Mouse (Mus musculus) activated CD4-positive, CD25-positive, alpha-beta regulatory T cell, adult 4 months (primary cell): Measurements from ENCODE around the gene Poln. TPM values are rescaled to one million over a fixed set of nuclear protein-coding genes. Genes with fewer than 3 reads are reported as not detected.

Source experiments
- ATAC-seq: one replicate; pipeline ENCODE4 v1.8.0; 2017
- polyA plus RNA-seq, 2 experiments: library from polyadenylated mRNA; unstranded; fragments of 100-300 nt; shearing (Covaris generic); gene quantifications; one replicate each; pipeline ENCODE4 v1.2.1; 2017

Poln gene
- polyA plus RNA-seq, result under 1 TPM; 0.28 to 0.94 TPM

DNA sequence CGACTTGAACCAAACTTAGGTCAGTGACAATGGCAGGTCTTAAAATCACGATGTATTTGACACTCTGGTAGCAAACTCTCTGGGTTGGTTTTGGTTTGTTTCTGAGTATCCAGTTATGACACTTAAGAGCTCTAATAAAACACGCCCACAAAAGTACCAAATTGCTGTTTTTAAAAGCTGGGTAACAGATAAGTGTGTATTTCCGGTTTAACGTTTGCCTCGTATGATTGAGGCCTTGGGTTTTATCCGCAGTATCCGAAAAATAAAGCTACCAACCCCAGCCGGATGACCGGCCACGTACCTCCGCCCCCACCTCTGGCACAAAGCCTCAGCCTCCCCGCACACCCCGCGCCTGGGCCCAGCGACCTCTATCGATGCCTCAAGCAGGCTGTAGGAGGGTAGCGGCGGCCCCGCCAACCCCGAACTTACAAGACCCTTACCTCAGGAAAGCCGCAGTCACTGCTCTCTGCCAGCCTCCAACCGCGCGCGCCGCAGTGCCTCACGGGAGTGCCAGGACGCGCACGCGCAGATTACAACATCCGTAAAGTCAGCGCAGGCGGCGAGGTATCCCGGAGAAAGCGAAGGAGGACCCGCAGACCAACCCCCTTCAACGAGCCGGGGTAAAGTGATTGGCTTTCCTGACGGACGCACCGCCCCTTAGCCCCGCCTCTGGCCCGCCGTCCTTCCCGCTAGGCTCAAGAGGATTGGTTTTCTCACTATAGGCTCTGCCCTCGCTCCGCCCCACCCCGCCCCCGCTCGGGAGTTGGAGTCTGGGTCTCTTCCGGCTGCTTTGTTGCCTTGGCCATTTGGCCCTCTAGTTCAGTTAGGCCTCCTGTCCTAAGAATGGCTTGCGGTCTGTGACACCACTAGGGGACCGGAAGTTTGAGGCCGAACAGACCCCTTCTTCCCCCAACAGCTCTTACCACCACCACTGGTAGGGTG lies at the start of gene Poln, which contains the start of gene Haus3:
TSS of gene Poln (minus strand) at position 499 of the 942 bp plus-strand sequence.
TSS of gene Haus3 (minus strand) at position 578 of the 942 bp plus-strand sequence.
- ATAC-seq, result peak; percentile 90

- ATAC-seq, result no peak
These were observed 49.4 kb upstream of the Poln start for GRCm38 (mm10) chr5:34218672-34219071.

DNA sequence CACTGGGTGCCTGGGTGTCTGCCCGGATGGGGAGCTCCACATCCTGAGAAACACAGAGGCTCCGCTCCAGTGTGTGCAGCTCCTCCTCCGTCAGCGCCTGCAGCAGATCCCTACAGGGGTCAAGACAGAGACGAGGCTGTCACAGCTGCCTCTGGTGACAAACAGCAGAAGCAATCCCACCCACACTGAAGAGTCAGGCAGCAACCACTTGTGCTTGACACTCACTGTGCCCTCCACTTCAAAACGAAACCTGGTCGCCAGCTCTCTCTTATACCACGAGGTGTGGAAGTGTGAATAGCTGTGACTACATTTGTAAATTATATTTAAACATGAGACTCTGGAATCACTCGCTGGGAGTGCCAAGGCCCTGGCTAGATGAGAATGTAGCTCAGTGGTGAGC lies 48.5 kb upstream of the Poln start:
- ATAC-seq, result no peak

- no peak for ATAC-seq
These were observed 46.8 kb upstream of the Poln start for GRCm38 (mm10) chr5:34216025-34216424.

DNA sequence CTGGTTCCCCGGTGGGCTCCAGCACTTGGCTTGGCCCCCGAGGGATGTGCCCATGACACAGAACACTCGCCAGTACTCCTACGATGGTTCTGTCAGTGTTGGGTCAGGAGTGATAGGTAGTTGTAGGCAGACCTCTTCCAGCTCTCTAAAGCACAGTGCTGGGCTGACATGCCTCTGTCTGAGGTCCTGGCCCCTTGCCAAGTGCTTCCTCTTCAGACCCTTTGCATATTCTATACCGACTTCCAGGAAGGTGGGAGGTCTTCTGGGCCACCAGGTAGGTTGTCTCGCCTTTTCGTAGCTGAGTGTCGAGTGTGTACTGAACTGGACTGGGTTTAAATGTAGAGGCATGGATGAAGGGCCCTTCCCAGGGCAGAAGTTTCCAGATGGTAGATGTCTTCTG lies 44.4 kb upstream of the Poln start:
- no peak for ATAC-seq

GRCm38 (mm10) chr5:34210279-34210678 lies 41.0 kb upstream of the Poln start:
- peak; percentile 82 for ATAC-seq

GRCm38 (mm10) chr5:34207503-34207902 lies 38.3 kb upstream of the Poln start:
- peak; percentile 15 for ATAC-seq

- no peak for ATAC-seq
These were observed 36.5 kb upstream of the Poln start for GRCm38 (mm10) chr5:34205788-34206187.

DNA sequence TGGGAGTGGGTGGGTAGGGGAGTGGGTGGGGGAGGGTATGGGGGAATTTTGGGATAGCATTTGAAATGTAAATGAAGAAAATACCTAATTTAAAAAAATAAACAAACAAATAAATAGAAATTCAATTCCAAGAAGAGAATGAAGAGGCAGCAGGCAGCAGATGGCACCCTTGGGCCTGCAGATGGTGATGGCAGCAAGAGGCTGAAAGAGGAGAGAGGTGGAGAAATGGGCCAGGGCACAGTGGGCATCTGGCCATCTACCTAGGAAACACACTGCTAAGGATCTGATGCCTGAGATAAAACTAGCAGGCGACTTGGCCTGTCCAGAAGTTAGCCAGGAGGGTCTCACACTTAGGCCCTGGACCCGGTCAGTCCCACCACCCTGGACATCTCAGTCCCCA lies 35.7 kb upstream of the Poln start:
- no peak for ATAC-seq

GRCm38 (mm10) chr5:34202006-34202405 lies 32.8 kb upstream of the Poln start:
- ATAC-seq, result no peak

DNA sequence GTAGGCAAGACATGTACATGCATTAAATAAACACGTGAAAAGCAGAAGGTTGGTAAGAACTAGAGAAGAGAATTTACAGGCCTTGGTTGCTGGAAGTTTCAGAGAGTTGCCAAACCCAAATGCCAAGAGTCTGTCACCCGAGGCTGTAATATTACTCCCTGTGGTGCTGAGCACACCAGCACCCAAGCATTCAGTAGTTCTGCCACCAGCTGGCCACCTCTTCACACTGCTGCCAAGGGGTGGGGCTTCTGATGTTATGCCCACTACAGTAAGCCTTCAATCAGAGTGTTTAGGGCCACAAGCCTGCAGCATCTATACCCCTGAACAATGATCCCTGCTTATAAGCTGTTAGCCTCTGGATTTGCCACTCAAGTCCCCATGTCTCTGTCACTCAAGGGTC lies 32.1 kb upstream of the Poln start:
- ATAC-seq, result no peak

DNA sequence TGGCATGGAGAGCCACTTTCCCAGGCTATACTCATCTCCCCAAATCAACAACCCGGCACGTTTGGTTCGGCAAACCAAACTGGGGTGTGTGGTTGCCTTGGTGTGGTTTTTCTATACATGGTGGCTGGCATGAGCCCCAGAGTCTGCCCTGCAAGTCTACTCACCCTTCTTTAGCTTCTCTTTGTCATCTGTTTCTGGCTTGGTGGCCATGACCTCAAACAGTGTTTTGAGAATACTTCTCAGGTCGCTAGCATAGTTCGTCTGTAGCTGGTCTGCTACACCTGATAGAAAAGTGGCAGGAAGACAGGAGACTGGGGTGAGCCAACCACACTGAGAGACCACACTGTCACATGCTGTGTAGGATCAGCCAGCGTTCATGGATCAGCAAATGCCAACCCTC lies 29.4 kb upstream of the Poln start:
- no peak for ATAC-seq

- ATAC-seq, result no peak
These were observed 28.0 kb upstream of the Poln start for GRCm38 (mm10) chr5:34197243-34197642.

DNA sequence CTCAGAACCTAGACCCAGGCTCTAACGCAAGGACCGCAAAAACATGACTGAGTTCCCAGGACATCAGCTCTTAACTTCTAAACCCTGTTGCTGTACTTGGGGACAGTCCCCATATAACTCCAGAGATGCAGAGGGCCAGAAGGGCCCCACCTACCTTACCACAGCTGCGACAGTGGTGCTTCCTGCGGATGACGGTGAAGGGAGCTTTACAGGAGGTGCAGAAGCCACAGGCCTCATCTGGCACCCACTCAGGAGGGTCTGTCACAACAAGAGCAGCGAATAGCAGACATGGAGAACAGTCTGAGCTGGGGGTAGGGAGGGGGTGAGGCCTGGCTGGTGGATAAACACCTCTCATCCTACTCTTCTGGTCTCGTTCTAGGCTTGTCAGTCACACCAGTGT lies 27.2 kb upstream of the Poln start:
- ATAC-seq, result peak; percentile 95

DNA sequence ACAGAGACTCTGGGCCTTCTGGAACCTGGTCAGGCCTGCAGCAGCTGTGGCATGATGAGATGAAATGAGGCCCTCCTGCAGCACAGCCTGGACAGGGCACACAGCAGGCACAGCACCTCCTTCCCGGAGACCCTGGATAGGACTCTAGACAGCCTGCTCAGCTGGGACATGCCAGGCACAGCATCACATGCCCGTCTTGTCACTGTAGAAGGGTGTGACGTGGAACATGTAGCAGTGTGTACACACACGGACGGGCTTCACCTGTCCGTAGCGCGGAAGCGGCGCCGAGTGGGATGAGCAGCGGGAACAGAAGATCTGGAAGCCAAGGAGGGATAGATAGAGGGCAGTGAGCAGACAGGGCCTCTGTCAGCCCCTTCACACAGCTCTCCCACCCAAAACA lies 26.5 kb upstream of the Poln start:
- no peak for ATAC-seq

DNA sequence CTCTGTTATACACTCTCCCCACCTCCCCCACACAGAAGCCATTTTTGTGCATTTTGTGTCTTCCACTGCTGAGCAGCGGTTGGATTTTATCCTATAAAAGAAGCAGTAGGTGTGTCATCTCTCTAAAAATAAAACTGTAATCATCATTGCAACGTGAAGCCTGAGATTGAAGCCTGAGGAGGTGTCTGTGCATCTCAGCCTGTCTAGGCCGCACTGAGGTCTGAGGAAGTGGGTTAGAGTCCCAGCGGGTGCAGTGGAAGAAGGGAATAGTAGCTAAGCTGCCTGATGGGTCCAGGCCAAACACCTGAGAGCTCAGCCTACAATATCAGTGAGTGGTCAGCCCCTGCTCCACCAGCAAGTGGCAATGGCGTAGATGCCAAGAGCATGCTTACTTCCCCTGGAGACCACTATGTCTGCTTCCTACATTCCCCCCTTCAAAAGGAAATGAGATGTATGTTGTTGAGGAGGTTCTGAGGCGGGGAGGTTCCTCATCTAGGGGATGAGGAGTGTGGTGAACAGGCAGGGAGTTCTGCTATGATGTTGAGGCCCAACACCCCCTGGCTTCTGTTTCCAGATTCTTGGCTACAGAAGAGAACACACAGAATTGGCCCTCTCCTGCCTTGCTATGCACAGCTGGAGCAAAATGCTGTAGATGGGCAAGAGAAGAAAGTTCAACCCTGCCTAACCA lies 25.9 kb upstream of the Poln start:
- ATAC-seq, result no peak

- ATAC-seq, result no peak
These were observed 25.2 kb upstream of the Poln start for GRCm38 (mm10) chr5:34194426-34194825.

DNA sequence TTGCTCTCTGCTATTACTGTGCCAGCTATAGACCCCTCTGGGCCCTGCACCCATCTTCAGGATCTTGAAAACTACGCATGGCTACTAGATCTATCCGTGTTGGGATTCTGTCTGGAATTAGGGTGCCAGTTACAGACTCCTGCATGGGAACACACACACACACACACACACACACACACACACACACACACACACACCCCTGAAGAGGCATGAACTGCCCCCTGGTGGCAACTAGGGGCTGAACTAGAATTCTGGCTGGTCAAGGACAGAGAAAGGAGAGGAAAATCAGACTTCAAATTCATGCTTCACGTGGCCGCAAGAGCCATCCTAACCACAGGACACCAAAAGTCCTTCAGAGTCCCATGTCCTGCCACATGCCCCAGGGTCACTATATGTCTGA lies 22.6 kb upstream of the Poln start:
- ATAC-seq, result no peak

DNA sequence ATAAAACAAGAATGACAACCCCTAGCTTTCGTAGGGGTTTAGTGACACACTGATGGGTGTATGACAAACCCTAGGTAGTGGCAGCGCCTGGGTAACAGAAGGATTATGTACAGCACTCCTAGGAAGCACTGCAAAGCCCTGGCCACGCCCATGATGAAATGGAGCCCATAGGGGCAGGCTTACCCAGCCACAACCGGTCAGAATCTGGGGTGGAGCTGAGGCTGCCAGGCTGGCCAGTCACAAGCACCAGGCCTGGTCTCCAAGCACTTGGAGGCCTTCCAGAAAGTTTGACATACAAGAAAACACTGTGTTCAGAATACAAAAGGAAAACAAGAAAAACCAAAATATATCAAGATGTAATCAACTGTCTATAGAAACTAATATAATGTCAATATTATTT lies 21.8 kb upstream of the Poln start:
- ATAC-seq, result no peak

- no peak for ATAC-seq
These were observed 20.3 kb upstream of the Poln start for GRCm38 (mm10) chr5:34189521-34189920.

GRCm38 (mm10) chr5:34188856-34189255 lies 19.6 kb upstream of the Poln start:
- no peak for ATAC-seq

- peak; percentile 93 for ATAC-seq
These were observed 18.5 kb upstream of the Poln start, which contains the start of gene Mxd4 for GRCm38 (mm10) chr5:34187601-34188316. Mxd4 (minus strand) TSS chr5:34187720.

GRCm38 (mm10) chr5:34186961-34187391 lies 17.7 kb upstream of the Poln start:
- ATAC-seq, result no peak
